Mouse (Mus musculus): Measurements from ENCODE around the gene Pex16. TPM values are rescaled to one million over a fixed set of nuclear protein-coding genes. Genes with fewer than 3 reads are reported as not detected.

Gene Pex16
- total and polyA plus RNA-seq, 2 experiments from 2014 or later = 31.8 to 43.4 TPM

- H3K9ac ChIP-seq (replicated peaks; ENCODE audit: low read length, poor library complexity, severe bottlenecking) = no peak overlapping the region
- peak; percentile 69 for TF ChIP-seq CTCF (IDR thresholded peaks at IDR 0.05)
- no peaks in the 10 kb centered on the region for H3K4me1 ChIP-seq (ENCODE audit: insufficient read depth, low read length)
- H3K4me3 ChIP-seq (ENCODE audit: low read depth, low read length) = no peak overlapping the region
- no peaks in the 10 kb centered on the region for H3K9me3 ChIP-seq (ENCODE audit: low read length)
- no peaks in the 10 kb centered on the region for H3K27me3 ChIP-seq (ENCODE audit: insufficient read depth, low read length)
- DNase-seq (ENCODE audit: low spot score) (peak; percentile 86), ATAC-seq (ENCODE audit: low FRiP score) (no peak)
- no peak overlapping the region for H3K4me2 ChIP-seq (ENCODE audit: low read depth, low read length, poor library complexity, severe bottlenecking)
- 76% methylated on average over 2 of the region's 2 CpGs for WGBS
- H3K27ac ChIP-seq (ENCODE audit: low read depth, low read length) = no peak overlapping the region
- peaks cover 32% of the 10 kb centered on the region for H3K36me3 ChIP-seq (ENCODE audit: insufficient read depth, low read length)
Measured at GRCm38 (mm10) chr2:92331410-92331809, 43.1 kb upstream of the Pex16 start.

- TF ChIP-seq CTCF (IDR thresholded peaks at IDR 0.05) = no peak
- 93% methylated on average over 2 of the region's 2 CpGs for WGBS
- H3K36me3 ChIP-seq (ENCODE audit: insufficient read depth, low read length) = peaks cover 32% of the 10 kb centered on the region
- no peak for ATAC-seq (ENCODE audit: low FRiP score)
- no peak overlapping the region for H3K4me2 ChIP-seq (ENCODE audit: low read depth, low read length, poor library complexity, severe bottlenecking)
- no peaks in the 10 kb centered on the region for H3K27me3 ChIP-seq (ENCODE audit: insufficient read depth, low read length)
- no peaks in the 10 kb centered on the region for H3K9me3 ChIP-seq (ENCODE audit: low read length)
- no peak overlapping the region for H3K4me3 ChIP-seq (ENCODE audit: low read depth, low read length)
- no peak overlapping the region for H3K27ac ChIP-seq (ENCODE audit: low read depth, low read length)
- DNase-seq (ENCODE audit: low spot score) = no peak
- no peaks in the 10 kb centered on the region for H3K4me1 ChIP-seq (ENCODE audit: insufficient read depth, low read length)
- no peak overlapping the region for H3K9ac ChIP-seq (replicated peaks; ENCODE audit: low read length, poor library complexity, severe bottlenecking)
Measured at GRCm38 (mm10) chr2:92331871-92332270, 42.6 kb upstream of the Pex16 start.

GRCm38 (mm10) chr2:92342418-92342817, 32.1 kb upstream of the Pex16 start:
- H3K4me1 ChIP-seq (ENCODE audit: insufficient read depth, low read length) = no peaks in the 10 kb centered on the region
- no peak overlapping the region for H3K27ac ChIP-seq (ENCODE audit: low read depth, low read length)
- no peak for DNase-seq (ENCODE audit: low spot score)
- no peak overlapping the region for H3K4me2 ChIP-seq (ENCODE audit: low read depth, low read length, poor library complexity, severe bottlenecking)
- no peak for ATAC-seq (ENCODE audit: low FRiP score)
- H3K4me3 ChIP-seq (ENCODE audit: low read depth, low read length) = no peak overlapping the region
- no peak overlapping the region for H3K9ac ChIP-seq (replicated peaks; ENCODE audit: low read length, poor library complexity, severe bottlenecking)
- no peaks in the 10 kb centered on the region for H3K9me3 ChIP-seq (ENCODE audit: low read length)
- TF ChIP-seq CTCF (IDR thresholded peaks at IDR 0.05) = no peak
- no peaks in the 10 kb centered on the region for H3K27me3 ChIP-seq (ENCODE audit: insufficient read depth, low read length)
- peaks cover 8% of the 10 kb centered on the region for H3K36me3 ChIP-seq (ENCODE audit: insufficient read depth, low read length)

GRCm38 (mm10) chr2:92347191-92347590, 27.3 kb upstream of the Pex16 start:
- Histone ChIP-seq H3K36me3 (ENCODE audit: insufficient read depth, low read length) (peaks cover 32% of the 10 kb centered on the region), H3K9me3 (ENCODE audit: low read length) (no peaks in the 10 kb centered on the region), H3K4me3 (ENCODE audit: low read depth, low read length) (no peak overlapping the region), H3K4me1 (ENCODE audit: insufficient read depth, low read length) (no peaks in the 10 kb centered on the region), H3K27ac (ENCODE audit: low read depth, low read length) (no peak overlapping the region), H3K27me3 (ENCODE audit: insufficient read depth, low read length) (no peaks in the 10 kb centered on the region), H3K4me2 (ENCODE audit: low read depth, low read length, poor library complexity, severe bottlenecking) (no peak overlapping the region), H3K9ac (replicated peaks; ENCODE audit: low read length, poor library complexity, severe bottlenecking) (no peak overlapping the region)
- WGBS = 97% methylated on average over 2 of the region's 2 CpGs
- ATAC-seq (ENCODE audit: low FRiP score) (no peak), DNase-seq (ENCODE audit: low spot score) (no peak)
- TF ChIP-seq CTCF (IDR thresholded peaks at IDR 0.05) = no peak

GRCm38 (mm10) chr2:92349589-92350425, 24.7 kb upstream of the Pex16 start:
- H3K9me3 ChIP-seq (ENCODE audit: low read length) = no peaks in the 10 kb centered on the region
- H3K27ac ChIP-seq (ENCODE audit: low read depth, low read length) = 0 out of 2 replicates have a peak overlapping the region, but pooled peaks have one; percentile 26
- no peak overlapping the region for H3K4me3 ChIP-seq (ENCODE audit: low read depth, low read length)
- no peaks in the 10 kb centered on the region for H3K4me1 ChIP-seq (ENCODE audit: insufficient read depth, low read length)
- no peak overlapping the region for H3K4me2 ChIP-seq (ENCODE audit: low read depth, low read length, poor library complexity, severe bottlenecking)
- ATAC-seq (ENCODE audit: low FRiP score) (no peak), DNase-seq (ENCODE audit: low spot score) (peak; percentile 33)
- peaks cover 28% of the 10 kb centered on the region for H3K36me3 ChIP-seq (ENCODE audit: insufficient read depth, low read length)
- 80% methylated on average over 6 of the region's 6 CpGs for WGBS
- no peaks in the 10 kb centered on the region for H3K27me3 ChIP-seq (ENCODE audit: insufficient read depth, low read length)
- TF ChIP-seq CTCF (IDR thresholded peaks at IDR 0.05) = no peak
- H3K9ac ChIP-seq (replicated peaks; ENCODE audit: low read length, poor library complexity, severe bottlenecking) = no peak overlapping the region

GRCm38 (mm10) chr2:92350686-92351085, 23.8 kb upstream of the Pex16 start:
- H3K27ac ChIP-seq (ENCODE audit: low read depth, low read length) = no peak overlapping the region
- TF ChIP-seq CTCF (IDR thresholded peaks at IDR 0.05) = no peak
- peaks cover 25% of the 10 kb centered on the region for H3K36me3 ChIP-seq (ENCODE audit: insufficient read depth, low read length)
- H3K4me1 ChIP-seq (ENCODE audit: insufficient read depth, low read length) = no peaks in the 10 kb centered on the region
- H3K27me3 ChIP-seq (ENCODE audit: insufficient read depth, low read length) = no peaks in the 10 kb centered on the region
- 88% methylated on average over 5 of the region's 5 CpGs for WGBS
- H3K9me3 ChIP-seq (ENCODE audit: low read length) = no peaks in the 10 kb centered on the region
- no peak overlapping the region for H3K9ac ChIP-seq (replicated peaks; ENCODE audit: low read length, poor library complexity, severe bottlenecking)
- no peak for DNase-seq (ENCODE audit: low spot score)
- H3K4me2 ChIP-seq (ENCODE audit: low read depth, low read length, poor library complexity, severe bottlenecking) = no peak overlapping the region
- ATAC-seq (ENCODE audit: low FRiP score) = no peak
- no peak overlapping the region for H3K4me3 ChIP-seq (ENCODE audit: low read depth, low read length)

Data from midbrain, postnatal 0 days (tissue).